Mouse (Mus musculus): ENCODE measurements at regions not wholly inside any gene's neighbourhood (a gene's known extent, or its start where the extent isn't known, plus 50 kb on each side); places are given as distances from the start of the nearest gene placed in this dataset.
A peak's percentile ranks its signal among the peaks of the same experiment; 100 is the strongest.

DNA sequence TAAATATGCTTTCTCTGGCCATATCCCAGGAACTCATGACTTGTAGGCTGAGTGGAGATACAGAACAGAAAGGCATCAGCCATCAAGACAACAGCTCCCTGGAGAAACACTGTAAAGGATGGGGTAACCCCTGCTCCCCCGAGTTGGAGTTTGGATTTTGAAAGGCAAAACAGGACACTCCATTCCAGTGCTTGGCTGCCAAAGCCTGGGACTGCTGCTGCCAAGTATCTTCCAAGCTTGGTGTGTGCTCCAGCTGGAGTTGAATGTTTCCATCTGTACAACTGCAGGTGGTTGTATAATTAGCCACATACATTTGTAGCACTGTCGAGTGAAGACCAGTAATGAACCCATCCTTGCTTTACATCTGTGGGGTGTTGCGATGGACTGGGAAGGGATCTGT lies 62.1 kb downstream of the 4933412E24Rik start:
- DNase-seq, result peak in 1 of 2 experiments; percentile 5

DNA sequence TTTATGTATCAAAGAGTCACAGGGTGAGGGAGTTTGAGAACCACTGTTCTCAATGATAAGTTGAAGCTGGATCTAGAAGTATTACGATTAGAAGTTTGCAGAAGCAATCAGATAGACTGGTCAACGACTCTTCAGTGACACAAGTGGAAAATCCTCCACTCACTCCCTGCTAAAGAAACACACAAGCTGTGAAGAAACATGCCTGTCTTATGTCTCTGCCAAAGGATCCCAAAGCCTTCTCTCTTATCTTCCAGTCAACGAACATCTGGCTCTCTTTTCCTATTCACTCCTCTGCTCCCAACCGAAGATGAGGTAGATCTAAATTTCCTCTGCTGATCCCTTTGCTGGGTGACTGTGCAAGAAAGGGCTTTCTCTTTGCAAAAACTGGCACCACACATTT lies 62.6 kb downstream of the 4933412E24Rik start:
- DNase-seq, result no peak

- DNase-seq, result no peak
These were observed 65.7 kb downstream of the 4933412E24Rik start for GRCm38 (mm10) chr15:59950617-59951216.

GRCm38 (mm10) chr15:59945208-59945607 lies 71.2 kb downstream of the 4933412E24Rik start:
- DNase-seq, result no peak

DNA sequence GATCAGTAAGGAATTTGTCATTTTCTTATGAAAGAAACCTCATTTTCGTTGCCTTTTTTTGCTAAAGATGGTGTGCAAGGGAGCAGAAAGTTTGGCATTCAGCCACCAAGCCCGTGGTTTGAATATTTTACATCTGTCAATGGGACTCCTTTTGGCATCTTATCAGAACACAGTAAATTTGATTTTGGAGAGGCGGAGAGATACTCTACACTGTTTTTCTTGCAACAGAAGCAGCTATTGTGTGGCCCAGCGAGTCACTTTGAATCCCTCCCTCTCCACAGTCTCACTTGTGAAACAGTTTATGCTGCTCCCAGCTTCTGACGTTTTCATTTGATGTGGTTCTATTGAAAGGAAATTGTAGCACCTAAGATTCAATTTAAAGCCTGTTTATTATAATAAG lies 79.9 kb downstream of the 4933412E24Rik start:
- no peak for DNase-seq

- DNase-seq, result no peak
These were observed 102.6 kb downstream of the 4933412E24Rik start for GRCm38 (mm10) chr15:59913860-59914259.

DNA sequence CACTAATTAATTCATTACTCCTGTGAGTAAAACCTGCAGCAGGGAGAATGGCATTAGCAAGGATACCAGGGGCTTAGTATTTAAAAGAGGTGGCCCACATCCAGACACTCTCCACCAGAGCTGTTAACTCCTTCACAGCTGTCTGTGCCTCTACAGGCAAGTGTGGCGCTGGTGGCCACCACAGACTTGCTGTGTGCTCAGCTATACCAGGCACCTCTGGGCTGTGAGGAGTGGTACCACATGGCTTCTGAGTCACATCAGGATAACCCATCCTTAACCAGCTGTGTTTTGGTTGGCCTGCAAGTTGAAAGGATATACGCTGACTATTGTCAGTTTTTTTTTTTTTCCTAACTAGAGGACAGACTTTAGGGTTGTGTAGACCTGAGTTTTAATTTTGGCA lies 108.1 kb downstream of the 4933412E24Rik start:
- no peak for DNase-seq

GRCm38 (mm10) chr15:59905832-59906797 lies 110.3 kb downstream of the 4933412E24Rik start:
- no peak for DNase-seq

GRCm38 (mm10) chr15:59904741-59905140 lies 111.7 kb downstream of the 4933412E24Rik start:
- DNase-seq, result no peak

GRCm38 (mm10) chr15:59888996-59889395 lies 127.4 kb downstream of the 4933412E24Rik start:
- DNase-seq, result no peak

DNA sequence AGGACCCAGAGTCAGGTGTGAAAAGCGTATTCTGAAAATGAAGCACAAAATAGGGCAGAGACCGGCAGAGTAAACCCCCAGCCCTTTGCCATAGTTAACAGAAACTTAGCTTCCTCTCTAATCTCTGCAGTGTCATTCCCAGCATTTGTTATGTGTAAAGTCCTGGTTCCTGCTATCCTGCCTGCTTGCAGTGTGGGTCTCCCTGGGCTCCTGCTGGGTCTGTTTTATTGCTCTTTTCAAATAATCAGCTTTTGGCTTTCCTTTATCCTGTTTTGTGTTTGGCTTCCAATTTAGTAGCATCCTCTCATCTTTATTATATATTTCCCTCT lies 128.3 kb downstream of the 4933412E24Rik start:
- DNase-seq, result no peak

DNA sequence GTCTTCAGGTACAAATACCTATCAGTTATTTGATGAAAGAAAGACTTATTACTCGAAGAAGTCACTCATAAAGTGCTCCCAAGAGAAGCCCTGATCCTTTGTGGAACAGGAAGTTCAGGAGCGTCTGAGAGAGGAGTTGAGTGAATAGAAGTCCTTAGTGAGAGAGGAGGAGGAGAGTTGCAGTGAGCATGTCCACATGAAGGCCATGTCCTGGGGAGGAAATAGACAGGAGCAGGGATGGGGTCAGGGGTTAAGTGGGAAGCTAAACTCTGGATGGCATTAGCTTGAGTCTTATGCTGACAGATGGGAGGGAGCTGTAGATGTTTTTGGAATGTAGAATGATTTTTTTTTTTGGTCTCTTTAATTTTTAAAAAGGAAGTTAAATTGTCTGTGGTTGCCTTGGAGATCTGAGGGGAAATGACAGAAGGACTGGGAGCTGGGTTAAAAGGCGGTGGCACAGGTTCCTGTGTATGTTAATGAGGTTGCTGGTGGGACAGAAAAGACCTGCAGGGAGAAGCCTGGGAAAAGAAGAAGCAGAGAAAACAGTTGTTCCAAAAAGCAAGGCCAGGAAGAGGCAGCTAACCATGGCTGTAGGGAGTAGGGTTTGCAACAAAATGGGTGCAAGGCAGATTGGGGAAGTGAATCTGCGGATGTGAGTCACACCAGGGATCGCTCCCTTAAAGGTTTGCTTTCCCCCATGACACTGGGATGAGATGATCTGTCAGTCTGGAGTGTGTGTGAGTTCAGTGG lies 128.9 kb downstream of the 4933412E24Rik start:
- no peak for DNase-seq

DNA sequence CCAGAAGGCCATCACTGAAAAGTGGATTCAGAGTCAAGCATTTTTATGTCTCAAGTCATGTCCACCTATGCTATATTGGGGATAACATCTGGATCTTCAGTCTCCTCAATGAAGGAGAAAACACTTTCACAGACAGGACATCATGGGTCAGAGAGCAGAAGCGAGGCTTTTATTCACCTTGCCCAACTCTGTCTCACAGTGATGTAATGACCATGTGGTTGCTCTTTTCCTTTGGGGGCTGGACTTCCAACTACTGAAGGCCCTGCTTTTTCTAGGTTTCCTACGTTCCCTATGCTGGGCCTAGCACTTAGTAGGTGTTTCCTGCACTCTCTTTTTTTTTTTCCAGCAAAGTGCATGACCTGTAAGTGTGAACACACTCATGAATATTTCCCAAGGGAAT lies 130.4 kb downstream of the 4933412E24Rik start:
- DNase-seq, result no peak

GRCm38 (mm10) chr15:59882444-59882843 lies 134.0 kb downstream of the 4933412E24Rik start:
- no peak for DNase-seq

DNA sequence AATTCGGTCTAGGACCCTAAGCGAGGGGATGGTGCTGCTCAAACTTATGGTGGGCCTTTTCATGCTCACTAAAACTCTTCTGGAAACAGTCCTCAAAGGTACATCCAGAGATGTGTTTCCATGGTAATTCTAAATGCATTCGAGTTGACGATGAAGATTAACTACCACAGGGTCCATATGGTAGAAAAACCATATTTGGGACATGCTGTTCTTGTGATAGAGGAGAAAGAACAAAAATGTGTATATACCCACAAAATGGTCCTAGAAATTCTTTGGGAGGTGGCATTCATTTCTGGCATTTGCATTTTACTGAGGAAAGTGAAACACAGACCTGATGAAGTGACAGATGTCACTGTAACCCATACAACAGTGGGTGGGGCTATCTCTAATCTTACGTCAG lies 136.0 kb downstream of the 4933412E24Rik start:
- no peak for DNase-seq

DNA sequence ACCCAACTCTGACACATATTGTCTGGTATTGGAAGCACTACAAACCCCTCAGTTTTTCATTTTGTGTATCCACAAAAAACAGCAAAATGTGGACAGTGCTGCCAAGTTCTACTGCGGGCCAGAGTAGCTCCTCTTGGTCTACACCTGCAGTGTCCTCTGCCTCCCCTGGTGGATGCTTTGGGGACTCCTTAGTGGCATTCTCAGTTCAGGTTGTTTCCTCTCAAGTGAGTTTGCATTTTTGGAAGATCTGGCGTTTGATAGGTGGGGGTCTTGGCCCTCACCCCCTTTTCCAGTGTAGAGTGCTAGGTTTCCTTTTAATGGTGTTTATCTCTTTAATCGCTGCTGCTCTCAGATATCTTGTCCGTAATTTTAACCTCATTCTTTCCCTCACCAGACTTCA lies 137.1 kb downstream of the 4933412E24Rik start:
- DNase-seq, result no peak

- DNase-seq, result no peak
These were observed 140.1 kb downstream of the 4933412E24Rik start for GRCm38 (mm10) chr15:59876279-59876742.

DNA sequence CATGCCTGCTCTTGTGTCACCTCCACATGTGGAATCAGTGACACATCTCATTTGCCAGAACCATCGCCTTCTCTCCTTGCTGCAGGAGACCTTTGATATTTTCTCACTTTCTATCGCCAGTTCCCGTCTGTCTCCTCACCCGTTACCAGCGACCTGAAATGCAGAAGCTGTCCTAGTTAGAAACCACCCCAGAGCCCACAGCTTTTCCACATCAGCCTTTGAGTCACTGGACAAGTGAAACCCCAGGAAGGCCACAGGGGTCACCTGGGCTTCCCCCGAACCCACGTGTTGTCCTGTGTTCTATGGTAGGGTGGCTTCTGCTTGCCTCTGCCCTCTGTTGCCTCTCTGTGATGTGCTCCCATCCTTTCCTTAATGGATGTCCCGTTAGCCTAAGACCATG lies 149.7 kb downstream of the 4933412E24Rik start:
- DNase-seq, result no peak

DNA sequence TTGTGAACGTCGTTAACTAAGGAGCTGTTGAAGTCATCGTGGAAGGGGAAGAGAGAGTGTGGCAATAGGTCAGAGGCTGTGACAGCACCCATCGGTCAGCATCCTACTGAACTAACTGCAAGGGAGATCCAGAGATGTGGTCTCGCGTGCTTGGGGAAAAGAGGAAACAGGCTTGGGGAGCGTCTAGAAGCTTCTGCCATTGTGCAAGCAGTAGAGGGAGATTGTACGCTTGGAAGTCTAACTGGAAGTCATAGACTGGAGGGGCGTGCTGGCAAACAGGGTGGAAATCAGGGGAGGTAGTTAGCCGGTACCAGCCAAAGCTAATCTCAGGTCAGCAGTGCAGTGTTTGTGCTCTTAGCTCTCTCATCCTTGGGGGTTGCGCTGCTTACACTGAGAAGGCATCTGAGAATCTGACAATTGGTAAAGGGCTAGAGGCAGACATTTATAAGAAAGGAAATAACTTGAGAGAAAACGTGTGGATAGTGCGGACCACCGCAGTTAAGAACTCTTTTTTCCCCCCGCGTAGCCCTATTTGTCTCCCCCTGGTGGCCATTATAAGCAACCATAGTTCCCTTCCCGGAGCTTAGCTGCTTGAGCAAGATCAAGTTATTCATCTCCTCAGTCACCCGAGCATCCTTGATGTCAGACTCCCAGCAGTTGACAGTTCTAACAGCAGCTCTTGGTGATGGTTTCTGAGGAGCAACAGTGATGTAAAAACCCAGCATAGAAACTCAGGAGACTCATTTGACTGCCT lies 151.5 kb downstream of the 4933412E24Rik start:
- no peak for DNase-seq

DNA sequence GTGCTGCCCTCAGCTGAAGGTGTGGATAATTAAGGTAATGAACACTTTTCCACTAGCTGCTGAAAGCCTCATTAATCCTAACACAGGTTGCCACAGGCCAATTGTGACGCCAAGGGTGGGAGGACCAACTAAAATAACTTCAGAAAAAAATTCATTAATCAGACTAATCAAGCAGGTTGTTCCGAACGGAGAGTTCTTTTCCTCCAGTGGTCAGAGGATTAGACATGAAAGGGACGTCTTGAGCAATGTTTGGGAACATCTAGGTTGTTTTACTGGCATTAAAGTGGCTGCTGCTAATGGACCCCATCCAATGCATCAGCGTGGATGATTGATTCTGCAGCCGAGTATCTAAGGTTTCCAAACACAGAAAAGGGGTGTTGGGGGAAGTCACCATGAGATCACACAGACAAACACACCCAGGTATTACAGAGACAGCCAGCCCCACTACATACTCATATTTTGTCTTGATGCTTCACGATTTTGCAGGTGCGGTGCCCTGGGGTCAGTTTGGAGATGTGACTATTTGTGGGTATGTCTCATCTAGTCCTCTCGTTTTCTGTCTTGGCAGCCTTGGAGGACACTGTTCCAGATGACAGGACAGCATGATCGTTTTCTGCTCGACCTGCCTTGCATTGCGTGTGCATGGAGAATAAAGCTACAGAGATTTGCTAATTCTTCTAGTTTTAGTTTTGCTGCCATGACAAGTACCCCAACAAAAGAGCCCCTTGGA lies 164.0 kb downstream of the 4933412E24Rik start:
- no peak for DNase-seq

DNA sequence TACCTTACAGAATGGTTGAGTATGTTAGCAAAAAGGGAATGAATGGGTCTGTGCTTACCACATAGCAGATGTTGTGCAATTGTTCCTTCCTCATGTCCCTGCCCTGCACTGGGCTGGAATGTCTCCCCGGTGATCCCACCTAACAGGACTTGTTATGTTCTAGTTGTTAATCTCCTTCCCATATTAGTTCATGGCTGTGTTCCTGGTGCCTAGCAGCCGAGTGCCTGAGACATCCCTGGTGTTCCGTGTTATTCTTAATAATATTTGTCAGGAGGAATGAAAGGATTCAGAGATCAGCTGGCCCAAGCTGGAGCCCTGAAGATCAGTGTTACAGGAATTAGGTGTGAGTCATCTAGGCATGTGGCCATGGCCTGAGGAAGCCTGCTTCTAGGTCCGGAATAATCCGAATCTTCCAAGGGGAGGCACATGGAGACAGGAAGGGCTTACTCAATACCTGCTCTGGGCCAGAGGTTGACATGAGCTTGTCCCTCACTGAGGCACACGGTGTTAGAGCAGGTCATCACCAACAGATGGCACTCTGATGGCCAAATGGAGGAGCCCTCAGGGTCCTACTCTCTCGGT lies 171.2 kb downstream of the 4933412E24Rik start:
- DNase-seq, result no peak

GRCm38 (mm10) chr15:59836631-59837030 lies 179.8 kb downstream of the 4933412E24Rik start:
- DNase-seq, result no peak

All from kidney, adult 8-10 months (tissue).